Mouse (Mus musculus): ENCODE data around the gene Csrp1. TPM values are rescaled to one million over a fixed set of nuclear protein-coding genes. Genes with fewer than 3 reads are reported as not detected.
A peak's percentile ranks its signal among the peaks of the same experiment; 100 is the strongest.

Csrp1 gene
- total and polyA plus RNA-seq, 2 experiments from 2014 or later: 21.6 to 64.3 TPM

- ATAC-seq (ENCODE audit: low FRiP score) (no peak), DNase-seq (ENCODE audit: low spot score) (no peak)
- no peaks in the 10 kb centered on the region for H3K4me1 ChIP-seq (ENCODE audit: insufficient read depth, low read length)
- no peak overlapping the region for H3K4me2 ChIP-seq (ENCODE audit: low read depth, low read length, poor library complexity, severe bottlenecking)
- no peak overlapping the region for H3K9ac ChIP-seq (replicated peaks; ENCODE audit: low read length, poor library complexity, severe bottlenecking)
- TF ChIP-seq CTCF (IDR thresholded peaks at IDR 0.05): no peak
- no peaks in the 10 kb centered on the region; the same call in 1 of the 2 replicates for H3K27me3 ChIP-seq (ENCODE audit: insufficient read depth, low read length)
- H3K9me3 ChIP-seq (ENCODE audit: low read length): no peaks in the 10 kb centered on the region
- H3K27ac ChIP-seq (ENCODE audit: low read depth, low read length): no peak overlapping the region
- no peak overlapping the region for H3K4me3 ChIP-seq (ENCODE audit: low read depth, low read length)
- 81% methylated on average over 4 of the region's 4 CpGs for WGBS
- no peaks in the 10 kb centered on the region for H3K36me3 ChIP-seq (ENCODE audit: insufficient read depth, low read length)
Observed at GRCm38 (mm10) chr1:135746248-135746647, 26.4 kb downstream of the Csrp1 start.

GRCm38 (mm10) chr1:135752737-135753348 lies 33.0 kb downstream of the Csrp1 start:
- H3K27me3 ChIP-seq (ENCODE audit: insufficient read depth, low read length): no peaks in the 10 kb centered on the region
- WGBS: 14% methylated on average over 10 of the region's 10 CpGs
- ATAC-seq (ENCODE audit: low FRiP score): peak; percentile 97

GRCm38 (mm10) chr1:135755287-135755686 lies 35.4 kb downstream of the Csrp1 start:
- Histone ChIP-seq H3K9me3 (ENCODE audit: low read length) (no peaks in the 10 kb centered on the region), H3K27me3 (ENCODE audit: insufficient read depth, low read length) (no peaks in the 10 kb centered on the region), H3K4me2 (ENCODE audit: low read depth, low read length, poor library complexity, severe bottlenecking) (no peak overlapping the region), H3K4me3 (ENCODE audit: low read depth, low read length) (no peak overlapping the region), H3K9ac (replicated peaks; ENCODE audit: low read length, poor library complexity, severe bottlenecking) (no peak overlapping the region), H3K4me1 (ENCODE audit: insufficient read depth, low read length) (no peaks in the 10 kb centered on the region), H3K36me3 (ENCODE audit: insufficient read depth, low read length) (no peaks in the 10 kb centered on the region), H3K27ac (ENCODE audit: low read depth, low read length) (no peak overlapping the region)
- DNase-seq (ENCODE audit: low spot score): no peak
- no peak for ATAC-seq (ENCODE audit: low FRiP score)
- 66% methylated on average over 9 of the region's 9 CpGs for WGBS
- TF ChIP-seq CTCF (IDR thresholded peaks at IDR 0.05): no peak

More at GRCm38 (mm10) chr1:135752737-135753348, 33.0 kb downstream of the Csrp1 start:
- Histone ChIP-seq H3K4me3 (ENCODE audit: low read depth, low read length) (no peak overlapping the region), H3K4me1 (ENCODE audit: insufficient read depth, low read length) (no peaks in the 10 kb centered on the region), H3K9me3 (ENCODE audit: low read length) (no peaks in the 10 kb centered on the region), H3K9ac (replicated peaks; ENCODE audit: low read length, poor library complexity, severe bottlenecking) (no peak overlapping the region), H3K27ac (ENCODE audit: low read depth, low read length) (no peak overlapping the region), H3K4me2 (ENCODE audit: low read depth, low read length, poor library complexity, severe bottlenecking) (no peak overlapping the region), H3K36me3 (ENCODE audit: insufficient read depth, low read length) (no peaks in the 10 kb centered on the region)
- peak; percentile 96 for TF ChIP-seq CTCF (IDR thresholded peaks at IDR 0.05)
- DNase-seq (ENCODE audit: low spot score): peak; percentile 95

- H3K4me2 ChIP-seq (ENCODE audit: low read depth, low read length, poor library complexity, severe bottlenecking): no peak overlapping the region
- H3K27me3 ChIP-seq (ENCODE audit: insufficient read depth, low read length): no peaks in the 10 kb centered on the region
- no peak overlapping the region for H3K4me3 ChIP-seq (ENCODE audit: low read depth, low read length)
- 94% methylated on average over 3 of the region's 3 CpGs for WGBS
- DNase-seq (ENCODE audit: low spot score) (no peak), ATAC-seq (ENCODE audit: low FRiP score) (no peak)
- H3K36me3 ChIP-seq (ENCODE audit: insufficient read depth, low read length): no peaks in the 10 kb centered on the region
- no peaks in the 10 kb centered on the region for H3K4me1 ChIP-seq (ENCODE audit: insufficient read depth, low read length)
- TF ChIP-seq CTCF (IDR thresholded peaks at IDR 0.05): no peak
- no peaks in the 10 kb centered on the region for H3K9me3 ChIP-seq (ENCODE audit: low read length)
- no peak overlapping the region for H3K27ac ChIP-seq (ENCODE audit: low read depth, low read length)
- H3K9ac ChIP-seq (replicated peaks; ENCODE audit: low read length, poor library complexity, severe bottlenecking): no peak overlapping the region
Observed at GRCm38 (mm10) chr1:135755913-135756312, 36.1 kb downstream of the Csrp1 start.

GRCm38 (mm10) chr1:135757287-135757686 lies 37.4 kb downstream of the Csrp1 start:
- no peak overlapping the region for H3K4me3 ChIP-seq (ENCODE audit: low read depth, low read length)
- DNase-seq (ENCODE audit: low spot score): no peak
- H3K27ac ChIP-seq (ENCODE audit: low read depth, low read length): no peak overlapping the region
- H3K4me1 ChIP-seq (ENCODE audit: insufficient read depth, low read length): no peaks in the 10 kb centered on the region
- no peak overlapping the region for H3K4me2 ChIP-seq (ENCODE audit: low read depth, low read length, poor library complexity, severe bottlenecking)
- H3K27me3 ChIP-seq (ENCODE audit: insufficient read depth, low read length): no peaks in the 10 kb centered on the region
- WGBS: 75% methylated on average over 8 of the region's 8 CpGs
- H3K9ac ChIP-seq (replicated peaks; ENCODE audit: low read length, poor library complexity, severe bottlenecking): no peak overlapping the region
- no peaks in the 10 kb centered on the region for H3K9me3 ChIP-seq (ENCODE audit: low read length)
- ATAC-seq (ENCODE audit: low FRiP score): no peak
- no peaks in the 10 kb centered on the region for H3K36me3 ChIP-seq (ENCODE audit: insufficient read depth, low read length)
- TF ChIP-seq CTCF (IDR thresholded peaks at IDR 0.05): no peak

- DNase-seq (ENCODE audit: low spot score): no peak
- TF ChIP-seq CTCF (IDR thresholded peaks at IDR 0.05): no peak
- no peak for ATAC-seq (ENCODE audit: low FRiP score)
- Histone ChIP-seq H3K36me3 (ENCODE audit: insufficient read depth, low read length) (no peaks in the 10 kb centered on the region), H3K4me3 (ENCODE audit: low read depth, low read length) (no peak overlapping the region), H3K4me1 (ENCODE audit: insufficient read depth, low read length) (no peaks in the 10 kb centered on the region), H3K27ac (ENCODE audit: low read depth, low read length) (no peak overlapping the region), H3K9me3 (ENCODE audit: low read length) (no peaks in the 10 kb centered on the region), H3K9ac (replicated peaks; ENCODE audit: low read length, poor library complexity, severe bottlenecking) (no peak overlapping the region), H3K4me2 (ENCODE audit: low read depth, low read length, poor library complexity, severe bottlenecking) (no peak overlapping the region), H3K27me3 (ENCODE audit: insufficient read depth, low read length) (no peaks in the 10 kb centered on the region)
- WGBS: 26% methylated on average over 4 of the region's 4 CpGs
Observed at GRCm38 (mm10) chr1:135759685-135760084, 39.8 kb downstream of the Csrp1 start.

Data from midbrain, postnatal 0 days (tissue).